Mouse (Mus musculus) lung, embryonic 16.5 days (tissue): ENCODE measurements at regions not wholly inside any gene's neighbourhood (a gene's known extent, or its start where the extent isn't known, plus 50 kb on each side); places are given as distances from the start of the nearest gene placed in this dataset.

Experiments
- ATAC-seq: fragments of 200-750 bp; cut with Nextera tagmentation; 2 replicates; pipeline ENCODE4 v1.8.0; 2017; ENCODE audit warnings: low read depth, mild to moderate bottlenecking, moderate library complexity
- H3K27ac ChIP-seq: fragments of 300-500 bp; sonication (generic); 2 replicates; pipeline ENCODE4 v1.5.1; 2014; ENCODE audit warnings: mild to moderate bottlenecking, control low read depth, low read length
- H3K27me3 ChIP-seq: fragments of 300-500 bp; sonication (generic); 2 replicates; pipeline ENCODE4 v1.6.1; 2014; ENCODE audit warnings: low read depth, low read length, mixed read lengths; ENCODE audit not compliant: control insufficient read depth, insufficient read depth
- H3K36me3 ChIP-seq: fragments of 300-500 bp; sonication (generic); 2 replicates; pipeline ENCODE4 v1.6.1; 2014; ENCODE audit warnings: low read length; ENCODE audit not compliant: control insufficient read depth, insufficient read depth
- H3K4me1 ChIP-seq: fragments of 300-500 bp; sonication (generic); replicated peaks from 2 replicates; pipeline ENCODE4 v1.6.1; 2014; ENCODE audit warnings: low read length, mixed read lengths; ENCODE audit not compliant: control insufficient read depth, insufficient read depth
- H3K4me2 ChIP-seq: fragments of 300-500 bp; sonication (generic); 2 replicates; pipeline ENCODE4 v1.6.1; 2014; ENCODE audit warnings: low read depth, low read length, control low read depth
- H3K4me3 ChIP-seq: fragments of 300-500 bp; sonication (generic); 2 replicates; pipeline ENCODE4 v1.5.1; 2014; ENCODE audit warnings: mild to moderate bottlenecking, low read length, control low read depth
- H3K9ac ChIP-seq: fragments of 300-500 bp; sonication (generic); 2 replicates; pipeline ENCODE4 v1.6.1; 2014; ENCODE audit warnings: low read length, control low read depth
- H3K9me3 ChIP-seq: fragments of 300-500 bp; sonication (generic); 2 replicates; pipeline ENCODE4 v1.6.1; 2016; ENCODE audit warnings: low read length; ENCODE audit not compliant: control insufficient read depth
- WGBS: fragments of 180-500 bp; shearing (Covaris S2); extraction: QIAGEN DNeasy Blood & Tissue Kit; methylation state at CpG from one replicate; pipeline ENCODE4 v1.1.7; 2014; 5-methylcytosine and 5-hydroxymethylcytosine counted together

- no peaks in the 10 kb centered on the region for H3K4me1 ChIP-seq
- no peaks in the 10 kb centered on the region for H3K9me3 ChIP-seq
- no peak overlapping the region for H3K9ac ChIP-seq
- no peak overlapping the region for H3K4me3 ChIP-seq
- no peak for ATAC-seq
- no peak overlapping the region for H3K27ac ChIP-seq
- H3K36me3 ChIP-seq, result no peaks in the 10 kb centered on the region
- no peak overlapping the region for H3K4me2 ChIP-seq
- H3K27me3 ChIP-seq, result no peaks in the 10 kb centered on the region
These were observed 122.7 kb downstream of the Cldn1 start for GRCm38 (mm10) chr16:26248939-26249338.

- H3K4me2 ChIP-seq, result no peak overlapping the region
- no peak overlapping the region for H3K9ac ChIP-seq
- no peak overlapping the region for H3K27ac ChIP-seq
- no peaks in the 10 kb centered on the region for H3K27me3 ChIP-seq
- WGBS, result 73% methylated on average over 1 of the region's 1 CpGs
- ATAC-seq, result no peak
- no peaks in the 10 kb centered on the region for H3K36me3 ChIP-seq
- no peaks in the 10 kb centered on the region for H3K4me1 ChIP-seq
- H3K9me3 ChIP-seq, result no peaks in the 10 kb centered on the region
- H3K4me3 ChIP-seq, result no peak overlapping the region
These were observed 123.7 kb downstream of the Cldn1 start for GRCm38 (mm10) chr16:26247926-26248325.

- H3K36me3 ChIP-seq, result no peaks in the 10 kb centered on the region
- H3K27ac ChIP-seq, result no peak overlapping the region
- ATAC-seq, result no peak
- H3K4me2 ChIP-seq, result no peak overlapping the region
- no peaks in the 10 kb centered on the region for H3K27me3 ChIP-seq
- no peak overlapping the region for H3K4me3 ChIP-seq
- no peaks in the 10 kb centered on the region for H3K4me1 ChIP-seq
- no peaks in the 10 kb centered on the region for H3K9me3 ChIP-seq
- H3K9ac ChIP-seq, result no peak overlapping the region
These were observed 129.7 kb upstream of the P3h2 start for GRCm38 (mm10) chr16:26235239-26235638.

- H3K4me1 ChIP-seq, result no peaks in the 10 kb centered on the region
- H3K36me3 ChIP-seq, result no peaks in the 10 kb centered on the region
- 10% methylated on average over 3 of the region's 3 CpGs for WGBS
- peak; percentile 90 for ATAC-seq
- no peaks in the 10 kb centered on the region for H3K27me3 ChIP-seq
- no peaks in the 10 kb centered on the region for H3K9me3 ChIP-seq
- H3K9ac ChIP-seq, result no peak overlapping the region
- H3K4me3 ChIP-seq, result no peak overlapping the region
- H3K27ac ChIP-seq, result no peak overlapping the region
- no peak overlapping the region for H3K4me2 ChIP-seq
These were observed 128.5 kb upstream of the P3h2 start for GRCm38 (mm10) chr16:26234113-26234512.

GRCm38 (mm10) chr16:26231110-26231509 lies 125.5 kb upstream of the P3h2 start:
- ATAC-seq, result no peak
- Histone ChIP-seq H3K4me3 (no peak overlapping the region), H3K9ac (no peak overlapping the region), H3K4me2 (no peak overlapping the region), H3K9me3 (no peaks in the 10 kb centered on the region), H3K4me1 (no peaks in the 10 kb centered on the region), H3K36me3 (no peaks in the 10 kb centered on the region), H3K27ac (no peak overlapping the region), H3K27me3 (no peaks in the 10 kb centered on the region)
- 82% methylated on average over 1 of the region's 1 CpGs for WGBS

- Histone ChIP-seq H3K36me3 (no peaks in the 10 kb centered on the region), H3K27ac (no peak overlapping the region), H3K9ac (no peak overlapping the region), H3K9me3 (peaks cover 3% of the 10 kb centered on the region; the same call in 1 of the 2 replicates), H3K4me2 (no peak overlapping the region), H3K4me1 (no peaks in the 10 kb centered on the region), H3K4me3 (no peak overlapping the region), H3K27me3 (no peaks in the 10 kb centered on the region)
- 48% methylated on average over 3 of the region's 3 CpGs for WGBS
- no peak for ATAC-seq
These were observed 105.8 kb upstream of the P3h2 start for GRCm38 (mm10) chr16:26211418-26211817.

GRCm38 (mm10) chr16:26199125-26199524 lies 93.5 kb upstream of the P3h2 start:
- no peak for ATAC-seq
- H3K9ac ChIP-seq, result no peak overlapping the region
- WGBS, result 12% methylated on average over 4 of the region's 4 CpGs

GRCm38 (mm10) chr16:26196345-26196744 lies 90.8 kb upstream of the P3h2 start:
- no peaks in the 10 kb centered on the region for H3K9me3 ChIP-seq
- no peak overlapping the region for H3K27ac ChIP-seq
- H3K4me3 ChIP-seq, result no peak overlapping the region
- no peak overlapping the region for H3K4me2 ChIP-seq
- no peak overlapping the region for H3K9ac ChIP-seq
- no peaks in the 10 kb centered on the region for H3K36me3 ChIP-seq
- no peaks in the 10 kb centered on the region for H3K4me1 ChIP-seq
- ATAC-seq, result peak; percentile 64; the same call in 1 of the 2 replicates
- no peaks in the 10 kb centered on the region for H3K27me3 ChIP-seq

More at GRCm38 (mm10) chr16:26199125-26199524, 93.5 kb upstream of the P3h2 start:
- H3K36me3 ChIP-seq, result no peaks in the 10 kb centered on the region
- H3K27ac ChIP-seq, result no peak overlapping the region
- H3K4me2 ChIP-seq, result no peak overlapping the region
- H3K9me3 ChIP-seq, result no peaks in the 10 kb centered on the region
- H3K4me3 ChIP-seq, result no peak overlapping the region
- no peaks in the 10 kb centered on the region for H3K4me1 ChIP-seq
- H3K27me3 ChIP-seq, result no peaks in the 10 kb centered on the region

GRCm38 (mm10) chr16:26185288-26186281 lies 80.0 kb upstream of the P3h2 start:
- Histone ChIP-seq H3K4me3 (no peak overlapping the region), H3K4me2 (no peak overlapping the region), H3K27me3 (no peaks in the 10 kb centered on the region), H3K9ac (no peak overlapping the region), H3K4me1 (peaks cover 6% of the 10 kb centered on the region; the same call in 1 of the 2 replicates), H3K9me3 (no peaks in the 10 kb centered on the region), H3K36me3 (no peaks in the 10 kb centered on the region), H3K27ac (no peak overlapping the region)
- peak; percentile 52; the same call in 1 of the 2 replicates for ATAC-seq
- WGBS, result 39% methylated on average over 8 of the region's 8 CpGs
